Mouse (Mus musculus): ENCODE results near the gene Agbl4.

Agbl4 gene

DNA sequence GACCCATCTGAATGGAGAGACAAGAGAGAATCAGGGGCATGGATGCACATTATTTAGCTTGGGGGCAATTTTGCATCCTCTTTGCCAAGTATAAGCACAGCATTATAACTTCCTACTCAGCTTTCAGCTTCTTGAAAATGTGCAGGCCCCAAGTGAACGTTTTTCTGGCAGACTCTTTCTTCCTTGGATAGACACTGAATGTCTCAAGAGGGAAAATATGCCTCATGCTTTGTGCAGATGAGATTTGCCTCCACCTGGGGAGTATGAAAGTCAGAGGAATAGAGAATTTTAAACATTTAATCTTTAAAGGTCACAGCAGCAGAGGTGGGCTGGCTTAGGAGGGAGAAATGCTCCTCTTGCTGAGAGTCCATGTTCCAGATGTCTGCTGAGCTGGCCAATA lies 1005.8 kb downstream of the Agbl4 start:
- DNase-seq: no peak

DNA sequence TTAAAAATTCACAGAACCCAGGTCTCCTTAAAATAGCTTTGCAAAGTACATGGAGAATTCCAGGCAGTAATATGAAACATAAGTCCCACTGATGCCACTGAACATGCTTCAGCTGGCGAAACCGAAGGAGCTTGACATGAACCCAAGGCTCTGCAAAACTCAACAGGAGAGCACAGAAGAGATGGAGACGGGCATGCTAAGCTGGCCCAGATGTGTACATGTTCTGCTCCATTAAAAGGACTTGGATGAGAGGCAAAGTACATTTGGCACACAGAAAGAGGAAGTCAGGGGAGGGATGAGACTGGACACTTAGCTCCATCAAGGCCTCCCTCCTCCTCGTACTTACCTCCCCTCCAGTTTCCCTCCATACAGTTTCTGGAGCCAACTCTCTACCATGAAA lies 1013.3 kb downstream of the Agbl4 start:
- no peak for DNase-seq

DNA sequence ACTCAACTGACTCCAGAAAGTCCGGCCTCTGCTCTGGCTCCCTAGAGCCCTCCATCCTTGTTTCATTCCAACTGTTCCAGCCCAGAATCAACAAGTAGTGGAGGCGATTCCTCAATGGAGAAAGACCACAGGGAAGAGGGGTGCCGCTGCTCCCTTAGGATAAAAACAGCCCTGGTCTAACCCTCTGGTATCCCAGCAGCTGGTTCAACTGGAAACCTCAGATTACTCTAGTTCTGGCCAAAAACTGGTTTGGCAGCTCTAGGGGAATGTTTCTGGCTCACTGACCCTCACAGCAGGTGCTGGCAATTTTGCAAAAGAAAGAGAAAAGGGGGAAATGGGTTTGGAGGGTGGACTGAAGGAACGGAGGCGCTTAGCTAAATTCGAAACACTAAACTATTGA lies 1016.9 kb downstream of the Agbl4 start:
- no peak for DNase-seq

DNA sequence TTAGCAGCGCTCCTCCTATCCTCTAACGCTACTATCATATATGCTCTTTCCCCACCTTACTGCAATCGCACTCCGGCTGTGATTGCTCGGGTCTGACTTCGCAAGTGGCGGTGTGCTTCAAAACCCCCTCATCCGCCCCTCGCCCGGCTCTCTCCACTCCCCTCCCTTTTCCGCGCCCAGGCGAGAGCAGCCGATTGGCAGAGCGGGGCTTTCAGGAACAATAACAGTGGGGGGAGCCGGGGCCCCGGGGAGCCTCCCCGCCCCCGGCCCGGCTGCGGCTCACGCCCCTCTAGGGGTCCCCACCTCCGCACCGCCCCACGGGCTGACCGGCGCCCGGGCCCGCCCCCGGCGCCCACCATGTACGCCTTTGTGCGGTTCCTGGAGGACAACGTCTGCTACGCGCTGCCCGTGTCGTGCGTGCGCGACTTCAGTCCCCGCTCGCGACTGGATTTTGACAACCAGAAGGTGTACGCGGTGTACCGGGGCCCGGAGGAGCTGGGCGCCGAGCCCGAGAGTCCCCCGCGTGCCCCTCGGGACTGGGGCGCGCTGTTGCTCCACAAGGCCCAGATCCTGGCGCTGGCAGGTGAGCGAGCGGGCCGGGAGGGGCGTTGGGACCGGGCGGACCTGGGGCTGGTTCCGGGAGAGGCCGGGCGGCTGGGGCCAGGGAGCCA lies 1017.5 kb downstream of the Agbl4 start, which contains the start of gene Bend5:
Gene Bend5, plus strand, starts transcription at position 189 of the 671 bp plus-strand sequence.
- DNase-seq: peak; percentile 63

DNA sequence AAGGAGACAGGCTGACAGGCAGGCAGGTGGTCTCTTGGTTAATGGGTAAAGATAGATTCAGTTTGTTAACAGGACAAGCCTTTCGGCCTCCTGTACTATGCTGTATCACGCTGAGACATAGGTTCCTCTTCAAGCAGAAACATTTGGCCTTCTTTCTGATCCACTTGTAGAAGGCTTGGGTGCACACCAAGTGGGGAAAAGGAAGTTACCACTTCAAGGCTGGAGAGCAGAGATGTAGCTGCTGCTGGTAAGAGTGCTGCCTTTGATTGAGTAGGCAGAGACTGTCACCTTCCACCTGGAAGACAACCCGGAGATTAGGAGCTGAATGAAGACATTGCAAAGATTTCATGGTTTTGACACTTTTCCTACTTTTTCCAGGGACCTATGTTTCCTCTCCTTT lies 1018.7 kb downstream of the Agbl4 start:
- no peak for DNase-seq

DNA sequence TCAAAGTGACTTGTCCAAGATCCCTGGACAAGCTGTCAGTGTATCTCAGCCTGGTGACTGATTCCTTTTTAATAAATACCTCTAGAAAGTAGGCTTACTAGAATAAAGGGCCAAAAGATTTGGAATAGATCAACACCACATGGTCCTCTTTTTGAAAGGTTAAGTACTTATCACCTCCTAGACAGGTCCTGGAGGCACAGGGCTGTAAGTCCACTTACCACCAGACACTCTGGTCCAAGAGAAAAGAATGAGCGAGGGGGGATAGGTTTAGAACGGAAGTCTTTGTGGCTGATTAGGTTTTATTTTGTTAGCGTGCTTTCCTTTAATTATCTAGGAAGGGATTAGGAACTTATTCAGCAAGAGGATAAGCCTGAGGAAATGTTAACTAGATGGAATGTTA lies 1019.1 kb downstream of the Agbl4 start:
- DNase-seq: no peak

DNA sequence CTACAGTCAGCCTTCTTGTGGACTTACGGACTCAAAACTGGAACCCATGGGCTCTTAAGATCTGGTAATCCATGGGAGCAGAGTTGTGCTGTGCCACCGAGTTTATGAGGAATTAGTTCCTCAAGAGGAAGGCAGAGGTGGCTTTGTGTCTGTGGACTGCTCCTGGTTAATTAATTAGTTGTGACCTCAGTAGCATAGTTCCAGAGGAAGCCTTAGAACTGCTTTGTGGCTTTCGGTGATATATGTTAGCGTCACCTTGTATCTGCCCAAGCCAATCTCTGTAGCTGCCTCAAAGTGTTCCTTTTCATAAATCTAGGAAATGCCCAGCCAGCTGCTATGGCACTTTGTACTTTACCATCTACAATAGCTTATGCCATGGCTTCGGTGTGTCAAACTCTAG lies 1020.3 kb downstream of the Agbl4 start:
- no peak for DNase-seq

DNA sequence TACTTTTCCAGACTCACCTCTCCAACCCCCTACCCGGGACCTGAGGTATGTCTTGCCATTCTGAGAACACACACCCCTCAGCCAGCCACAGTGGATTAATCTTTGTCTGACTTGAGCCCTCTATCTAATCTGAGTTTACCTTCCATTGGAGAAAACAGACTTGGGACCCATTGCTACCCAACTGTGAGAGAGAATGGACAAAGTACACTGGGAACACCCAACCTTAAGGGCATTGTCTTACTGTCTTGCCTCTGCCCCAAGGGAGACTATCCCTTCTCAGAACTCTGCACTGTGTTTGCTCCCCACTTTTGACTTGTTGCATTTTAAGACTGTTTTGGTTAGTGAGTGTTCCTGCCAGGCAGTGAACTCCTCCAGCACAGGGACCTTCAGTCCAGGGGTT lies 1022.0 kb downstream of the Agbl4 start:
- DNase-seq: no peak

DNA sequence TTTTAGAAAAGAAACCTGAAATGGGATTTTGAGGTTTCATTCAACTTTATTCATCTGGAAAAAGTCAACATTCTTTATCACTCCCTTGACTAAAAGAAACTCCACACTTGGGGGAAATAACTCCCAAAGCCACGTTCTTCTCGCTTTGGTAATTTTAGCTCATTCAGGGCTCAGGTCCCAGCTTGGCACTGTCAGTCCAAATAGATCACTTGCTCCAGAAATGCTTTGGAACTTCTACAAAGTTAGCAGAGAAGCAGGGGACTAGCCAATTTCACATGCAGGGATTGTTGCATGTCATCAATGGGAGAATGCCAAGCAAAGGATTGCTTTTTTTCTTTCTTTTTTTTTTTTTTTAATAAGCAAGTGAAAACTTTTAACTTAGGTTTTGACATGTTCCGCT lies 1022.6 kb downstream of the Agbl4 start:
- DNase-seq: peak; percentile 21

DNA sequence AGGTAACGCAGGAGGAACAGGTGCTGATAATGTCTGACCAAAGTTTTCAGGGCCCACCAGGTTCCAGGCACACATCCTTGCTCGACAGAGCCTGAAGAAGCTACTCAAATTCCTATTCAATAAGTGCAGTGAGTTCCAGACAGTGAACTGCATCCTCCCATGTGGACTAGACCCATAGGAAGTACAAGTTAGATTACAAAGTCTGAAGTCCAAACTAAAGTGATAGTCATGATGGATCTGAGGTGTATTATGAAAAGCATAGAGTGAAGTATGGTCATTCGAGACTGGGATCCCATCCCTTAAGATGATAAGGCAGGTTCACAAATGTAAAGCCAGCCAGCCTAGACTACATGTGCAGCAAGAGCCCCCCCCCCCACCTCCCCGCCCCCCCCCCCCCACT lies 1023.5 kb downstream of the Agbl4 start:
- DNase-seq: no peak

DNA sequence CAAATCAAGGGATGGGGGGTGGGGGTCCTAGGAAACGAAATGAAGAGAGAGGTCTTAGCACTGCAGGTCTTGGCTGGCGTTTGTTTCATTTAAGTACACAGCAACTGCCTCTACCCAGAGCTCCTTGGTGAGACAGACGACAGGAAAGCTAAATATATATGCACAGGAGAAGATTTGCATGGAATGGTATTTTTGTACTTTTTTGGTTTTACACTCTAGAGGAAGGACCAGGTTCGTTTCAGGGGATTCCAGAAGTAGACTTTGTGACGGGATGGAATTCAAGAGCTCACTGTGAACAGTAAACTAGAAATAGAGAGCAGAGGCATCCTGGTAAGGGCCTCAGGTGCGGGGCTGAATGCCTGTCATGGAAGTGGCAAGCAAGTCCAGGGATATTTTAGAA lies 1024.3 kb downstream of the Agbl4 start:
- DNase-seq: no peak

DNA sequence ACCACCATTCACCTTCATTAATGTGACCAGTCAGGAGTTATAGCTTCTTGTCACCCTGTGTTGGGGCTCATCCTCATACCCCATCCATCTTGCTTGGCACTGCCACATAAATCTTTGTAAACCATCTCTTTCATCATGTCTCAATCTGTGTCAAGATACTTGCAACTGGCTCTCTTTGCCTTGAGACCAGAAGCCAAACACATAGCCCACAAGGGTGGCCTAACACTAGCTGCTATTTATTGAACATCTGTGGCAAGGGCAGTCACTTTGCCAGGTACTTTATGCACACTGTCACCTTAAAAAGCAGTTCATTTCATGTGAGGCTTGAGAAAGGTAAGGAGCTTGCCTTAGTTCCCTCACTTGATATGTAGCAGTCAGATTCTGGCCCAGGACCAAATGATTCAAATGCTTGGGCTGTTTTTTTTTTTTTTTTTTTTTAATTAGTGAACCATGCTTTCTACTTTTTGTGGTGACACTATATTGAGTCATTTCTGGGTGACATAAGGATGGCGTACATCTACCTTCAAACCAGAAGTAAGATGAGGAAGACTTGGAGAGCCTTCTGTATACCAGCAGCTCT lies 1027.0 kb downstream of the Agbl4 start:
- DNase-seq: no peak

DNA sequence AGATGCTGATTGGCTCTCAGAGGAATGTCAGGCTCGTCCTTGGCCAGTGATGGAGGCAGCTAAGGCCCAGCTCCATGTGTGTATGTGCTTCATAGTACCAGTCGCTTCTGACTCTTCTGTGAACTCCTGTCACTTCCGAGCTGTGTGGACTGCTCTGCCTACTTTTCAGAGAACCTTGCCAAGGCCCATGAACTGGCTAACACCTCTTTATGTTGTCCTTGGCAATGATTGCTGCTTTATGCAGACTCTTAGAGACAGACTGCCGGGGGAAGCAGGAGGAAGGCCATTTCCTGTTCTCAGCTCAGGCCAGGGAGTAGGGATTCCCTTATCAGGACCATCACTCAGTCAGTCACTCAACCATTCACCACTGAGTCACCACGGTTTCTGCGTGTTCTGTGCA lies 1027.7 kb downstream of the Agbl4 start:
- no peak for DNase-seq

DNA sequence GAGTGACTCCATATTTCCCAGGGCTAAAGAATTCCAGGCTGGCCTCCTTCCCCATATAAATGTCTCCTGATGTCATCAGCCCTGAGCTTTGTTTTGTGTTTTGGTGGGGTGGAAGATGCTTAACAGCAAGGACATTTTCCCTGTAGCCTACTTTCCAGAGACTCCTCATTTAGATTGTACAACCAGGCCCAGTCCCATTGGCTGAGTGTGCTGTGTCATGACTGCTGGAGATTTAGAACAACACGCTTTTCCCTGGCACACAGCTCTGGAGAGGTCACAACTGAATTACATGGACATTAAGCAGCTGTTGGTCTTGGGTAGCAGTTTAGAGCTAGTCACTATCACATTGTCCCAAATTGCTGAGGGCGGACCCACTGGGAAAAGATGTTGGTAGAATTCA lies 1033.7 kb downstream of the Agbl4 start:
- DNase-seq: peak; percentile 54

DNA sequence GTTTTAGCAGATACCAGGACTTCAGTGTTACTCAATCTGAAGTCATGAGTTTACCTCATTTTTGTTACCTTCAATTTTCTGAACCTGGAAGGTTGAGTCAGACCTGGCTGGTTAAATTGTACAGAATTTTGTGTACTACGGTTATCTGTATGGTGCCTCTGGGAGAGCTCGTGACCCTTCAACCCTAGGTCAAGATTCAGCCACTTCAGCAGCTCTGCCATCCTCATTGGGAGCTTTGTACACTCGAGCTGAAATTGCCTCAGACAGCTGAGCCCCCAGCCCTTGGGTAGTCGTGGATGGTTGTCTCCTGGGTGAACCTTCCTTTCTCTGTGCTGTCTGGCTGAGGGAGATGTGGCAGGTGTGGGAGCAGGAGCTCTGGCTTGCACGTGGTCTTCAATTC lies 1034.6 kb downstream of the Agbl4 start:
- DNase-seq: no peak

DNA sequence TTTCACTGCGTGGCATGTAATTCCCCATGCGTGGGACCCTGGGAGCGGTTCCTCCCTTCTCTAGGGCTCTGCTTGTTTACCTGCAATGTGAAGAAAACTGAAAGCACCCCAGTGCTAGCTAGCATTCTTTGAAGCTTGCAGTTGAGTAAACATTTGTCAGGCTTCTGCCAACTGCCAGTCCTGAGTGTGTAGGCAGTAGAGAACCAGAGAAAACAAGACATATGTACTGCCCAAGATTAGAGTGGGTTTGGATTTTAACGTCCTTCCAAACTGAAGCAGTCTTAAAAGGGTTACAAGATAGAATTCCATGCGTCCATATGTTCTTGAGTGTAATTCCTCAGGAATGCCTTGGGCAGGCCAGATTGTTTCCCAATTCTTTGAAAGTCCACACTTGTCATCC lies 1035.0 kb downstream of the Agbl4 start:
- no peak for DNase-seq

DNA sequence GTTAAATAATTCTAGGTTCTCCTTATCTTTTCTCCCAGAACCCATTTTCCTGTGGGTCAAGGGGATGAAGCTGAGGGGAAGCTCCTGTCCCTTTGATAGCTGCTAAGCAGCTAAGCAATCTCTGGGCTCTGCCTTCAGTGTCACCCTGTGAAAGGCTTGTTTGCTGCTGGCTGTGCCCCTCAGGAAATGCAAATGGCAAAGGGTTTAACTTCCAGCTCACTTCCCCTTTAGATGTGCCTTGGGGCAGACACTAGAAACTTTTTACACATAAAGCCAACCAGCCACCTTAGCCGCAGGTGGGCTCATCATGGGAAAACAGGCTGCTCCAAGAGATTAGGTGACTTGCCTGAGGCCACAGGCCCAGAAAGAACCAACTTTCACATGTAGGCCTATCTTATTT lies 1044.2 kb downstream of the Agbl4 start:
- DNase-seq: no peak

DNA sequence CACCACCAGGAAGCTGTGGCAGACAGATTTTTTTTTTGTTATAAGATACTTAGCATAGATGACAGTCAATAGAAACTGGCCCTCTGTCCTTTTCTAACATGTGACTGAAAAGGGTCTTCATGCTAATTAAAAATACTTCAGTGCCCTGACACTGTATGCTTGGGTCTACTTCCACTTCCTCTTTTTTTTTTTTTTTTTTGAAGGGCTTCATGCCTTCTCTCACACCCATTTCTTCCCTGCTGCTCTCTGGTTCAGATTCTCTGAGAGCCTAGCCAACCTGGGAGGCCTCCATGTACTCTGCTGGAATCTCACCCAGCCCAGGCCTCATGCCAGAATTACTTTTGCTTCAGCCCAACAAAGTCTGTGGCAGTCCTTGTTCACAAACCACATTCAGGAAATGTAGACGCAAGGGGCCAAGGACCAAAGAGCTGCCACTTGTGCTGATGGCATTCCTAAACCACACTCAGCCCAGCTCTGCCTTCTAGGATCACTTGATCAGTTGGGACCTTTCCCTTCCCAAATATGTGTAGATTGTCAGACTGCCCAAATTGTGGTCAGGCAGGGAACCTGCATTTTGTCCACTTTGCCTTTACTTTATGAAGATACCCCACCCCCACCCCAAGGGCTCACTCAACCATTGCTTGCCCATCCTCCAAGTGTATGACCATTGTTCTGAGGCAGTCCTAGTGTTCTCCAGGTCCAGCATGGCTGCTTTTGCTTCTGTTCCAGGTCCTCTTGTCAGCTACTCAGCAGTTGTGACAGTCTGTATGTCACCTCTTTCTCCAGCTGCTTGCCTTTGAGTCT lies 1045.2 kb downstream of the Agbl4 start:
- DNase-seq: peak; percentile 67

DNA sequence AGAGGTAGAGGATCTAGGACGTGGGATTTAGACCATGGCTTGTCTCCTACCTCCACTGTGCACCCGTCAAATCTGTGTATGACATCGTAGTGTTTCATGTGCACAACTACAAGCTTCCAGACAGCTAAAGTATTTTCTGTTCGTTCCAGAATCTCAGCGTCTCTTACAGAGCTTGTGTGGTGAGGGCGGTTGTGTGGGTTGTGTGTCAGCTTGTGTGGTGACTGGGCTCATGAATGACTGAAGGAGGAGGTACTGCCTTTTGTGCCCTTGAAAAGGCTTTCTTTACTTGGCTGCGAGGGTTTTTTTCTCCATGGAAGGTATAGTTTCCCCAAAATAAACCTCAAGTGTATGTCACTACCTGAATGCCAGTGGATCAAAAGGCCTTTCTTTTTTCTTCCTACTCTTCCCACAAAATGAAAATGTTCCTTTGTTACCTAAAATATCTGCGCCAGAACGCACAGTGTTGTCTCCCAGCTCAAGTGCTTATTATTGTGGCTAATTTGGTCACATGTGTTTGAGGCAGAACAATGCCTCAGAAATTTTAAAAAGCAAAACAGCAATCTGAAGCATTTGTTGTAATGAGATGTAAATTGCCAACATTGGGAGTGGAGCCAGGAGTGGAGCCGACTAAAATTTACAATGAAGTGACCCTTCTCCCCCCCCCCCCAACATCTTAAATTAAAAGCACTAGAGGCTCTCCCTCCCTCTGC lies 1046.6 kb downstream of the Agbl4 start:
- no peak for DNase-seq

DNA sequence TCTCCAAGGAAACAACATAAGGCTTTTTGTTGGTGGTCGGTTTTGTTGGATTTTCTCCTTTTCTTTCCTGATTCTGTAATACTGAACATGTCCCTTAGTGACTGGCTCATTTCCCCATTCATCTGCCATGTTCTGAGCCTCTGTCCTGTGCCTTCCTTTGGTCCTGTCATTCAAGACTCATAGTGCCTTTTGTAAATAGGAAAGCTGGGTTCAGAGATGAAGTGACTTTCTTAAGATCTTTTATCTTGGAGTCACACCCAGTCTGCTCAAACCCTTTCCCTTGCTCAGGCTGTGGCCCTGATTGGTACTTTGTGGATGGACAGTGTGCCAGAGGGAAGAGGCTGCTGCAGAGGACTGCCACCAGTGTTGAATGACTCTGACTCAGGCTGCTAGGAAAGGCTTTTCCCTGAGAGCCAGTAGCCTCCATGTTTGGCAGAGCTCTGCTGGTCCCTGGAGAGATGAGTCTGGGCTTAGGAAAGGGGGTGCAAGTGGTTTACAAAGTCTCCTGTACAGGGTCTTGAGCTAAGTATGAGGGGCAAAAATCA lies 1047.2 kb downstream of the Agbl4 start:
- DNase-seq: no peak

DNA sequence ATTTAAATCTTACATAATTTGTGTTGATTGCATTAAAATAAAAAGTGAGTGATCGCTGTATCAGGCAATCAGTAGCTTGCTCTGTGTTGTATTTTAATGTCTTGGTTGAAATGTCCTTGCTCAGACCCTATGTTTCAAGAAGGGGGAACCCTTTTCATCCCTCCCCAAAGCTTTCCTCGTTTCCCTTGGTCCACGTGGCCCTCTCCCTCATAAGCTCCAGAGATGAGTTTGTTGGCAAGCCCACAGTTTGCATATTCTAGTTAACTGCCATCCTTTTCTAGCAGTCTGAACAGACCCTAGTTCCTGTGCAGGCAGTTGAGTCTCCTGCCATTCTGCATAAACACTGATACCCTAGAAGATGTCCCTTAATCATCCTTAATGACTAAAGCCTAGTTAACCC lies 1050.5 kb downstream of the Agbl4 start:
- DNase-seq: no peak

DNA sequence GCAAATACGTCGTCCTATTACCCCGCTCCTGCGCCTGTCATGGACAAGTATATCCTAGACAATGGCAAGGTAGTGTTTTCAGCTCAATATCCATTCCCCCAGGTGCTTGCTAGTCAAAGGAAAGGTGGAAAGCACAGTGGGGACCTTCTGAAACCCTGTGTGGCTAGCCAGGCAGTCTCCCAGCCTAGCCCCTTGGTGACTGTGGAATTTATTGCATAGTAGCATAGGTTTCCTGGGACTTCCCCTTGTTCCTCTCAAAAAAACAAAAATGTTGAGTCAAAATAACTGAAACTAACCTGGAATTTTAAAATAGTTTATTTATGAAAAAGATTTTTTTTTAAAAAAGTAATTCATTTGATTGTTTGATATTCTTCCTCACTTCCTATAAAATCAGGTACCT lies 1051.1 kb downstream of the Agbl4 start:
- no peak for DNase-seq
